Mouse (Mus musculus) thymus, postnatal 36 days (tissue): Measurements from ENCODE around the gene Ppm1j.
"Not testable (repeated sequence)": the region's sequence is repeated elsewhere in the genome, so short reads cannot be mapped to it uniquely, and the experiment has no call there.

Experiments
- DNase-seq, 2 experiments: peaks; one replicate each; pipeline ENCODE4 v3.0.0; 2022; ENCODE audit warnings: mixed read lengths in 2 of 2

The Ppm1j gene

DNA sequence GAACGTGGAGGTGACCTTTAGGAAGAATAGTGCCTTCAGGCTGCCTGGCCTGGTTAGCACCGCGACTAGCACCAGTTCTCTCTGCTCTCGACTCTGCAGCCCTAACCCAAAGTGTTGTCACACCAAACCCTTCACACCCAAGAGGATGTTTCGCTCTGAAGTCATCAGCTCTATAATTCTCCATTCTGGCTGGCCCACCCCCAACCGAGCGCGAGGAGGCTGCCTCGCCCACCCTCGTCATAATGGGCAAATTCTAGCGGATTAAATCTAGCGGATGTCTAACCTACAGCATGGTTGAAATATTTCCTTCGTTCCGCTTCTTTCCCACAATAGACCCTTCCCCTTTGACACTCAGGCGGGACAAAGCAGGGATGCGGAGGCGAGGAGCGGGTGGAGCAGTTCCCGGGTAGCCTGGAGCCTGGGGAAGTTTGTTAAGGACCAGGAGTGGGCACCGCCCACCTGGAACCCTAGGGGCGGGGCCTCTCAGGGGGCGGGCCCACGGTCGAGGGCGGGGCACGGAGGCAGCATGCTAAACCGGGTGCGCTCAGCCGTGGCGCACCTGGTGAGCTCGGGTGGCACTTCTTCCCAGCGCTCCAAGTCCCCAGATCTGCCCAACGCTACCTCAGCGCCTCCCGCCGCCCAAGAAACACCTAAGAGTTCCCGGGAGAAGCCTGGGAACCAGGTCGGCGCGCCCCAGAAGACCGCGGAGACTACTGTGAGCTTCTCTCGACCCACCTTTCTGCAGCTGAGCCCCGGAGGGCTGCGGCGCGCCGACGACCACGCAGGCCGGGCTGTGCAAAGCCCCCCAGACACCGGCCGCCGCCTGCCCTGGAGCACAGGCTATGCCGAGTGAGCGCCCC is at the start of gene Ppm1j:
TSS of gene Ppm1j (plus strand) at position 496 of the 860 bp plus-strand sequence.
- DNase-seq: peak; percentile 55 to 65

DNA sequence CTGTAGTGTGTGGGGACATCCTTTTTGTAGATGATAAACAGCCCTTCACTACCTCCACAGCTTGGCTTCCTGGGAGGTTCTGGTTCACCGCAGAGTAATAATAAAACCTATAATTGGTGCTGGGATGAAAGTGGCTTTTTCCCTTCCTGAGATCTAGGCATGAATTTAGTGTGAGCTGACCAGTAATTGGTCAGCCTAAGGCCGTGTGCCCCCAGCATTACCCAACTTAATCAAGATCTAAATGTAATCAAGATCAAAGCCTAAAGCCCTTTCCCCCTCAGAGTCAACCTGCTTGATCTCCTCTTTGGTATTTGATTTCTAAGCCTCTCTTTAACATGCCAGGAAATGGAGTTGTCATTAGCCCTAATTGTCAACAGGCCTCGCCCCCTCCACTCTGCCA is 47.9 kb upstream of the Ppm1j start:
- no peak for DNase-seq

DNA sequence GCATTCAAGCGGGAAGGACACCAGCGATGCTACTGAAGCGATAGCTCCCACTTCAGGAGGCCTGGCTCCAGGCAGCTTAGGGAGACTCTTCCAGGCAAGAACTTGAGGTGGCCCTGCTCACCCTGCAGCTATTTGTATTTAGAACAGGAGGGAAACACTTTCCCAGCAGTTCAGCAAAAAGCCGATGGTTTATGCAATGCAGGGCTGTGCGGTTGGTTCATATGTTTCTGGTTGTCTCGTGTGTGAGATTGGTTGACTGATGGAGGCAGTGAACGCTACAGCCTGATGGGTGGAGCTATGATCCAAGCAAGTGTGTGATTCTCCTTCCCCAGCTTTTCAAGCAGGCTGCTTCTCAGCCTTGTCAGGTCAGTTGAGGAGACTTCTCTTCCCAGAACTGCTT is 46.2 kb upstream of the Ppm1j start:
- DNase-seq: no peak

DNA sequence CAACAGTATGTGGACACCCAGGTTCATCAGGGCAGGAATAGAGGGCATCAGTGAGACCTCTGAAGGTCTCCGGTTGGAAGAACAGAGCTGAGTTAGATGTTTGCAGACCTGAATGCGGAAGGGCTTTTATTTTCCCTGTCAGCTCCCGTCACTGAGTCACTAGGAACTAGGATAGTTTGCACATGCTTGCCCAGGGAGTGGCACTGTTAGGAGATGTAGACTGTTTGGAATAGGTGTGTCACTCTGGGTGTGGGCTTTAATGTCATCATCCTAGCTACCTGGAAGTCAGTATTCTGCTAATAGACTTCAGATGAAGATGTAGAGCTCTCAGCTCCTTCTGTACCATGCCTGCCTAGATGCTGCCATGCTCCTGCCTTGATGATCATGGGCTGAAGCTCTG is 38.9 kb upstream of the Ppm1j start:
- DNase-seq: no peak

DNA sequence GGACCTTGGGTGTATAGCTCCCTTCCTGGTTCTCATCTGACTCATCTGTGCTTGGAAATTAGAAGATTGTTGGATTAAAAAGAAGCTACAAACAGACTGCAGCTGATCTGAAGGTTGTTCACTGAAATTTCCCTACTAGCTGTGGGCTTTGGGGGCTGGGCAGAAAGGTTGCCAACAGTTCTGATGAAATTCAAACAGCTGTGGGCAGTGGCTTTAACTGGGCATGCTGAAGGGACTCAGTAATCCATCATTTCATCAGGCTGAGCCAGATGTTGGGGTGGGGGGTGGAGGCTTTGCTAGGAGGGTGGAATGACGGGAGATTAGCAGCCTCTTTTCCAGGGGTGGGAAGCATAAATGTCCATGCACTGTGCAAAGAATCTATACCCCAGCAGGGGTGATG is 37.7 kb upstream of the Ppm1j start:
- no peak for DNase-seq

DNA sequence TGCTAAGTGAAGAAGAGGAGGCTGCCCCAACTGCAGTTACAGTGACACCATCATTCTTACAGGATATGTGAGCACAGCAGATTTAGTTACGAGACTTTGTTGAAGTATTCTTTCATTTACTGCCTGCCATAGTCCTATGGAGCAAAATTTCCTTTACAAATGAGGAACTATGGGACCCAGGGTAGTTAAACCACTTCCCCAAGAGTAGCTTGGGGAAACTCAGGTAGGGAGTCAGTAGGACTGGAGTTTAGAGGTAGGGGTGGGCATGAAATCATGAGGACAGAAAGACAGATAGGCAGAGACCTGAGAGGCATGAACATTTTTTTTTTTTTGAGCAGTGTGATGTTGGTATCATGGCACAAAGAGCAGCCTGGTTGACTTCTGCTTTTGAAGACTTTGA is 37.0 kb upstream of the Ppm1j start:
- DNase-seq: no peak

DNA sequence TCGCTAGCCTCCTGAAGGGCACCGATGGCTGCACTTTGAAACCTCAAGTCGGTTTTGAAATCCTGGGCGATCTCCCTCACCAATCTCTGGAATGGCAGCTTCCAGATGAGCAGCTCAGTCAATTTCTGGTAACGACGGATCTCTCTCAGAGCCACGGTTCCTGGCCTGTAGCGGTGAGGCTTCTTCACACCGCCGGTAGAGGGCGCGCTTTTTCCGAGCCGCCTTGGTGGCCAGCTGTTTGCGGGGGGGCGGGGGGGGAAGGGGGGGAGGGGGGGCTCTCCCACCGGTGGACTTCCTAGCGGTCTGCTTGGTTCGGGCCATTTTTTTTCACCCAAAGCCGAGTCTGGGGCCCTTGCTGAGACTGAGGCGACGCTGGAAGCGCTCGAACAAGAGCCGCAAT is 28.0 kb upstream of the Ppm1j start:
- peak; percentile 16 to 19 for DNase-seq

DNA sequence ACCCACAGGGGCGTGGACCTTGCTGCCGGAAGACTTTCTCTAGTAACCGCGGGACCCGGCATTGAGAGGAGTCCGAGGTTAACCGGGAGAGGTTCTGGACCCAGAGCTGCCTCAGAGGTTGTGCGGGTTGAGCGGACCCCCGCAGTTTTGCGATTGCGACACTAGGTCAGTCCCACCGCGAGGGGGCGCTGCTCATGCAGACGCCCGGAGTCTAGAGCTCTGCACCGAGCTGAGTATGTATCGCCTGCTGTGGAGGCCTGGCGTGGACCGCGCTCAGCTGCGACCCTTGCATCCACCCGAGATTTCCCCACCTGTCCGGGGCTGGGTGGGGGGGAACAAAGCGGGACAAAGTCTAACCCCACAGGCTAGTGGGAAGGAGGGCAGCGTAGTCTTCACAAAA is 22.4 kb upstream of the Ppm1j start:
- DNase-seq: peak; percentile 66

DNA sequence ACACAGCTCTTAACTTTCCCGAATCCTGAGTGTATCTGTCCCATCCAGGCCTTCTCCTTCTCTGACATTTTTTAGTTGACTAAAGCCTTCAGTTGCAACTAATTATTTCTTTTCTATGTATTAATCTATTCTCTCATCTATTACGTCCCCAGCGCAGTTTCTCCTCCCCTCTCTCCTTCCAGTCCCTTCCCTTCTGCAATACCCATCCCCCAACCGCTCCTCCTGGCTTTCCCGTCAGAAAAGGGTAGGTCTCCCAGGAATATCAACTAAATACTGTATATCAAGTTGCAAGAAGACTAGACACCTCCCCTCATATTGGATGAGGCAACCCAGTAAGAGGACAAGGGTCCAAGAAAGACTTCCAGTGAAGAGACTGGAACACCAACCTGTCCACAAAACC is 22.0 kb upstream of the Ppm1j start:
- no peak for DNase-seq

DNA sequence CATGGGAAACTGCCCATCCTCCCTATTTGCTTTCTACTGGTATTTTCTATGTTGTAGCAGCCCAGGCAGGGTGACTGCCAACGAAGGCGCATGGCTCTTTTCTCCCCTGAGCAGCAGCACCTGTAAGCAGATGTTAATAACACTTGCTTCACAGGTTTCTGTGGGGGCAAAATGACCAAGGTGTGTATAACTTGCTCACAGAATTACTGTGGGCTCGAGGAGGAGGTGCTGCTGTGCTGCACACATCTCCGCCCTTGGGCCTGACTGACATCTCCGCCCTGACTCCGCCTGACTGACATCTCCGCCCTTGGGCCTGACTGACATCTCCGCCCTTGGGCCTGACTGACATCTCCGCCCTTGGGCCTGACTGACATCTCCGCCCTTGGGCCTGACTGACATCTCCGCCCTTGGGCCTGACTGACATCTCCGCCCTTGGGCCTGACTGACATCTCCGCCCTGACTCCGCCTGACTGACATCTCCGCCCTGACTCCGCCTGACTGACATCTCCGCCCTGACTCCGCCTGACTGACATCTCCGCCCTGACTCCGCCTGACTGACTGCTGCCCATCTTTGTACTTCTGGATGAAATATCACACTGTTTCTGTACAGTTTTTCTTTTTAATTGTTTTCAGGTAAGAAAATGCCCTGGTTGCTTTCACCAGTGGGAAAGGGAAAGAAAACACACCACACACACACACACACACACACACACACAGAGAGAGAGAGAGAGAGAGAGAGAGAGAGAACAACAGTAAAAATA is 18.6 kb upstream of the Ppm1j start:
- DNase-seq: not testable (repeated sequence)

DNA sequence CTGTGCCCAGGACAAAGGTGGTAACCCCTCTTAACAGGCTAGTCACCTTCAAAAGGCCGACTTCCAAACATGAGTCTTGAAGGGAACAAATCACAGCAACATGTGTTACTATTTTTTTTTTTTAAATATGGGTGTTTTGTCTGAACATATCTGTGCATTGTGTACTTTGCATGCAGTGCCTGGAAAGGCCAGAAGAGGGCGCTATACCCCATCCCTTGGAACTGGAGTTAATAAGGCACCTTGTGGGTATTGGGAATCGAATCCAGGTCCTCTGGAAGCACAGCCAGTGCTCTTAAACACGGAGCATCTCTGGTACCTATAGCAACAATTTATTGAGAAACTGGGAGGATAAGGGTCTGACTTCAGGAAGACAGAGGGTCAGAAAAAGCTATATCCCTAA is 15.8 kb upstream of the Ppm1j start:
- DNase-seq: peak in 1 of 2 experiments; percentile 30

DNA sequence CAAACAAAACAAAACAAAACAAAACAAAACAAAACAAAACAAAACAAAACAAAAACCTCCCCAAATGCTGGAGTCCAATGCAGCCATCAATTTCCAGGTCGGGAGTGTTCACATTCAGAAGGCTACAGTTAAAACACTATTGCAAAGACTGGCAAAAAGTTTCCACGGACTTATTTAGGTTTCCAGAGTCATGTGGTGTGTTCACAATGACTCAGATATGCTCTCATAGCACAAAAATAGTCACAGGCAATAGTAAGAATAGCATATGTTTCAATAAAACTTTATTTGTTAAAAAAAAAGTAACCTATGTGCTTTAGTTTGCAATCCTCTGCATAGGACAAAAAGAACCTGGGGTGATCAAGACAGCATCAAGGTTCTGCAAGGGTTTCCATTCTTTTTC is 13.7 kb upstream of the Ppm1j start:
- no peak for DNase-seq

DNA sequence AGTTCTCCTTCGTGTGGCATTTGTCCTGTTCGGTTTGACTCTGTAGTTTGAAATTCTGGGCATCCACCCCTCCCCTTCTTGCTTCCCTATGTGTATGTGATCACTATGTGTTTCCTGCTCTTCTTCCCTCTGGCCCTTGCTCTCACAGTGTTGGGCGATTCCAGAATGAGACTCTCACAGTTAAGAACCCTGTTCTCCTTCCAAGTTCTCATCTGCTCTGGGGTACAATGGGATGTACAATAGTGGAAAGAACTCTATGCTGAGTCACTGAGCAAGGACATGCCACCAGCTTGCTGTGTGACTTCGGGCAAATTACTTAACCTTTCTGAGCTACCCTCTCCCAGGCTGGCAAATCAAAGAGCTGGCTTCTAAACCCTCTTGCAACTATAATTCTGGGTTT is 13.1 kb upstream of the Ppm1j start:
- DNase-seq: no peak

DNA sequence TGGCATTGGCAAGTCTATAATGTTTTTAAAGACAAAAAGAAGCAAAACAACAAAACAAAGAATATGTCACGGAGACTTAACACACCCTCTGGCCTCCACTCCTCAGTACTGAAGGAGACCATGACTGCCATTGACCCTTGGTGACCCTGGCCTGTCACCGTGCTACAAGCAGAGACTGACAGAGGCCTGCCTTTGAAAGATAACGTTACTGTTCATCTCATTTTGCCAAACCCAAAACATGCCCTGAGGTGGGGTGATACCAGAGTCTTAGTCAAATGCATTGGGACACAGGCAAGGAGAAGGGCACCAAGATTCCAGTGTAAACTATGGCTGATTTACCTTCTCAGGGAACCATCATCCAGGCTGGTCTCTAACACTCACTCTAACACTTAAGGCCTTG is 11.7 kb upstream of the Ppm1j start:
- DNase-seq: no peak

DNA sequence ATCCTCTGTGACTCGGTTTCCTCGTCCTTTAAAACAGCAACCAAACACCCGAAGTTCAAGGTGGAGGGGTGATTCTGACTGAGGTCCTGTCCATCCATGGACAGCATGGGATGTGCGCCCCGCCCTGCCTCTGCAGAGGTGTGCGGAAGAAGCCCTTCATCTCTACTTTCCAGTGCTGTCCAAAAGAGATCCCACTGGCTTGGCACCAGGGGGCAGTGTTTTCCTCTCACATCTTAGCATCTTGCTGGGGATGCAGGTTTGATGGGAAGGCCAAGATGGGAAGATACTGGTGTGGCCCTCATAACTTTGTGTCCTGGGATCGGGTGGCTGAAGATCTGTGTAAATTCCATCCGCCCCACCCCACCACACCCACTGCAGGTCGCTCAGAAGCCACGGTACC is 10.8 kb upstream of the Ppm1j start:
- DNase-seq: peak; percentile 38 to 41

DNA sequence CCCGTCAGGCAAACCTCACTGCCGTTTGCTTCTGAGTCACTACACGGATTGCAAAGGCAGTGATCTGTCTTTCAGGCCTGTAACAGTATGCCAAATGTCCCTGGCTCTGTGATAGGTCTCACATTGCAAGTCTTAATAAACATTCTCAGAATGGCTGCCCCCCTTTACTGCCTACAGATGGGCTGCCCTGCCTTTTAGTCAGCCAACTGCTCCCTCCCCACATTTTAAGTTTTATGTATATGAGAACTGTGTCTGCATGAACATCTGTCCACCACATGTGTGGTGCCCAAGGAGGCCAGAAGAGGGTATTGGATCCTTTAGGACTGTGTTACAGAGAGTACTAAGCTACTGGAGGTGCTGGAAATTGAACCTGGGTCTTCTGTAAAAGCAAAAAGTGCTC is 9.9 kb upstream of the Ppm1j start:
- DNase-seq: no peak

DNA sequence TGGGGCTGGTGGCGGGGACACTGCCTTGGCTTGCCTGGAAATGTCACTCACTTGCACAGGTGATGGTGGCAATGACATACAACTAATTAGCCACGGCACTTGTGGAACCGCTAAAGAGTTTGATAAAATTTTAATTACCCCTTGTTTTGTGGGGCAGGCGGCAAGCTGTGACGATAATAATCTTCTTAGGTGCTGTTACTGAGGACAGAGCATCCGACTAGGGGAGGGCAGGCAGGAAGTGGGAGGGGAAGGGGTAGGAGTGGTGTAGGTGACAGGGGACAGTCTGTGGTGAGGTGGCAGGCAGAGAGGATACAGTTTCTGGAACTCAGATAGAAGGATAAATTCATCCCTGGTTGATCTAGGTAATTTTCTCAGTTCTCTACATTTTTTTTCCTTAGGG is 9.4 kb upstream of the Ppm1j start:
- DNase-seq: peak; percentile 23 to 44

DNA sequence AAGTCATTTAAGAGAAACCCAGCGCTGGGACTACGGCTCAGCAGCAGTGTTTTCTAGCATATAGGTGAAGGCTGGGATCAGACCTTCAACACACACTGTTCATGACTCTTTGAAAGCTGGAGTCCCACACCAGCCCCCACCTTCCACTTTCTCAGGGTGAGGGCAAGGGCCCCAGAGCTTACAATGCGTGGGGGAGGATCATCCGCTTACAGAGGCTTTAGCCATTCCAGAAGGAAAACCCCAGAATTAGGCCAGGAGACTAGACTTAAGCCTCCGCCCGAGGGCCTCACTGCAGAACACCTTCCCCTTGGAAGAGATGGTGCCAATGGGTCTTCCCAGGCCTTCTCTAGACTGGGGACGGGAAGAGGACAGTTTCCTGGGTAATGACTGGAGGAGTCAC is 7.6 kb upstream of the Ppm1j start:
- DNase-seq: no peak

DNA sequence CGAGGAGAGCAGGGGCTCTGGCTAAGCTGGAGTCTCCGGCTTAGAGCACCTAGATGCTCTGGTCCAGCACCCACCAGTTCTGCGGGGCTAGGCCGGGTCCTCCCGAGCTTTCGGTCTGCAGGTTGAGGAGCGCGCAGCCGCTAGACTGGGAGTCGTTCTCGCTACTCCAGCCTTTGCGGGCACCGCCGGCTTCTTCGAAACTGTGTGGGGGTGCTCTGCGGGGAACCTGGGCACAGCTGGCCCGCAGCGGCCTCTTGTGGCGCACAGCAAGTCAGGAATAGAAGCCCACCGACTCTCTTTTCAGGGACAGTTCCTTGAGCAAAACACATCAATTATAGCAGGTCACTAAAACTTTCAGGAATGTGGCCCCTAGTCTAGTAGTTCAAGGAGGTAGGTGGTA is 3.5 kb upstream of the Ppm1j start:
- peak; percentile 45 to 55 for DNase-seq

DNA sequence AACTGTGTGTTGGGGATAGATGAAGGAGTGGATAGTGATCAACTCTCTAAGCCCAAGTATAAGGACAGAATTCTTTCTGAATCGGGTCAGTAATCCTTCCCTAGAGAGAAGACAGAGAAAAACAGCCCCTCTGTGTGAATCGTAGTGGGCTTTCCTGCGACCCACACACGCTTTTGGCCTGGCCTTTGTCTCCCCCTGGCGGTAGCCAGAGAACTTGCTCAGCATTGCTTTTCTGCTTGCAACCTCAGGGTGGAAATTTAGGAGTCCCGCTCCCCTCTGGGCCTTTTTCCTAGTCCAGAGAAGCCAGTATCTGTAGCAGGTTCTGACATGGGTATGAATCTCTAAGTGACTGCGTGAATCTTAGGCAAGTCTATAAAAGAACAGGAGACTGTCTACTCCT is 907 bp upstream of the Ppm1j start:
- peak; percentile 65 to 70 for DNase-seq

DNA sequence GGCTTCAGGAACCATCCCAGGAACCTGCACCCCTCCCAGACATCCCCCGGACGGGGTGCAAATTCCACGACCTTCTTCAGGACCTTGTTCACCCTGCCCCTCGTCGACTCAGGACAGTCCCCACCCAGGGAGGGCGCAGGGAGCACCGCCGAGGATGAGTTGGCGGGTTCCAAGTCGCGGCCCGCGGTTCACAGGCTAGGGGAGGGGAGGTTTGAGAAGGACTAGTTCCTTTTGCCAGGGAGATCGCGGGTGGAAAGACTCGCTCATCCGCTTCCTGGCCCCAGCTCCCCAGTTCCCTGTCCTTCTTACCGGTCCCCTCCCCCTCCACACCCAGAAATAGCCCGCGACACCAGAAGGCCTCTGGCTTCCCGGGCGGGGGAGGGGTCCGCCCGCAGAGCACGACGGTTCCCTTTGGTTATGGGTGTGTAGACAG is 631 bp downstream of the Ppm1j start, which contains the start of gene Fam19a3:
TSS of gene Fam19a3 (minus strand) at position 370 of the 433 bp plus-strand sequence.
- DNase-seq: peak; percentile 40 to 52

DNA sequence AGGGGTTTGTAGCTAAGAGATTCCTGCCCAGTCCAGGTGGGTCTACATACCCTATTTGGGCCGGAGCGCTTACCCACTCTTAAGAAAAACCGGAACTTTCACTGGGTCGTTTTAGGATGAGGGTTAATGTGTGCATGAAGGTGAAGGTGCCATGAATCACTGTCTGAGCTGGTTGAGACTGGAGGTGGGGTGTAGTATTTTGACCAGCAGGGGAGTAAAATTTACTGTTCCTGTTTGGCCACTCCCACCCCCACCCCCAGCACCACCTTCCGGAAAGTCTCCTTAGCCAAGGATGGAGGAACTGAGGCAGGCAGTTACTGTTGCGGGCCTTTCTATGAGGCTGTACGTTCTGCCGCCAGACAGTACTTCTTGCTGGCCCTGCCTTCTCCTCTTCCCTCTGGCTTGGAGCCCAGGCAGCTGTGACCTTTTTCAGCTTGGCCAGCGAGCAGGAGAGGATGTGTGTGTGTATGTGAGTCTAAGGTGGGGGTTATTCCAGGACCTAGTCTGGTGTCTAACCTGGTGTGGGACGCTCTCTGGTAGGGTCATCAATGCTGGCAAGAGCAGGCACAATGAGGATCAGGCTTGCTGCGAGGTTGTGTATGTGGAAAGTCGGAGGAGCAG is 1.3 kb downstream of the Ppm1j start:
- no peak for DNase-seq

DNA sequence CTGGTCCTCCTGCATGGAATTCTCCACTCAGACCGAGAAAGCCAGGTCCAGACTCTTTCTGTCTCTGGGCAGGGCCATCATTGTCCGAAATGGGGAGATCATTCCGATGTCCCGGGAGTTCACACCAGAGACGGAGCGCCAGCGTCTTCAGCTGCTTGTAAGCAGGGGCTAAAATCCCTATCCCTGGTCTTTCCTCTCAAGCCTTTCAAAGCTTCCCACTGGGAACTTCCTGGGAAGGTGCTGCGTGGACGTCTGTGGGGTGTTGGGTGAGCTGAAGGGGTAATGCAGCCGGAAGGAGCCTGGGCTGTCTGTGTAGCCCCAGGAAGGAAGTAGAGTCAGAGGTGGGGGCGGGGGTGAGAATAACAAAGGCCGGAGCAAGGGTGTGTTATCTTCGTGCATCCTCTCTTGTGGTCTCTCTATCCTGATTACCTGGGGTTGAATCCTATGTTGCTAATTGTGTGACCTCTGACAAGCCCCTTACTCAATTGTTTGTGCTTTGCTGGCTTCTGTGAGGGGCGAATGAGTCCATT is 3.2 kb downstream of the Ppm1j start:
- no peak for DNase-seq
